Mouse (Mus musculus): ENCODE measurements at regions not wholly inside any gene's neighbourhood (a gene's known extent, or its start where the extent isn't known, plus 50 kb on each side); places are given as distances from the start of the nearest gene placed in this dataset.

GRCm38 (mm10) chr4:87652314-87652934, 380.7 kb downstream of the Mllt3 start:
- peaks cover 6% of the 10 kb centered on the region for H3K4me1 ChIP-seq (ENCODE audit: control insufficient read depth, insufficient read depth, low read length)
- TF ChIP-seq CTCF (IDR thresholded peaks at IDR 0.05; ENCODE audit: insufficient read depth, low read depth, low read length) (no peak), POLR2A (IDR thresholded peaks at IDR 0.05; ENCODE audit: insufficient read depth, low read depth, low read length) (no peak)
- no peak overlapping the region for H3K4me3 ChIP-seq (ENCODE audit: insufficient read depth, low read depth, low read length)
- no peak overlapping the region for H3K27ac ChIP-seq (ENCODE audit: insufficient read depth, low read depth, low read length)
- 66% methylated on average over 8 of the region's 8 CpGs for WGBS

DNA sequence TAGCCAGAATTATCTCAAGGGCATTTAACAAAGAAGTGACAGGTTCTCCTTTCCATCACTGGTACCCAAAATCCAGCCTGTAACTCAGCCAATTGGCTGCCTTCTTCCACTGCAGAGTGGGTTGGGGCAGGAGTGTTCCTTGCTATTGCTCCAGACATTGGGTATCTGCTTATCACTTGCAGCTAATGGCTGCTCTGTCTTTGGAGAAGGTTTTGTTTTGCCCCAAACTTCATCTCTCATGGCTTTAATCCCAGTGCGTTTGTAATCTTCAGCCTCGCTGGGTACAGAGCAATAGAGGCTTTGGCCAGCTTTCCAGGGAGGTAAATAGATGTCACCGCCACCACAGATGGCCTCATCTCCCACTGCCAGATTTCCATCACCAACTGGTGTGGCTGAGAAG, 381.9 kb downstream of the Mllt3 start:
- Histone ChIP-seq H3K4me3 (ENCODE audit: insufficient read depth, low read depth, low read length) (no peak overlapping the region), H3K27ac (ENCODE audit: insufficient read depth, low read depth, low read length) (no peak overlapping the region), H3K4me1 (ENCODE audit: control insufficient read depth, insufficient read depth, low read length) (peaks cover 6% of the 10 kb centered on the region)
- WGBS: 76% methylated on average over 3 of the region's 3 CpGs
- TF ChIP-seq POLR2A (IDR thresholded peaks at IDR 0.05; ENCODE audit: insufficient read depth, low read depth, low read length) (no peak), CTCF (IDR thresholded peaks at IDR 0.05; ENCODE audit: insufficient read depth, low read depth, low read length) (no peak)

DNA sequence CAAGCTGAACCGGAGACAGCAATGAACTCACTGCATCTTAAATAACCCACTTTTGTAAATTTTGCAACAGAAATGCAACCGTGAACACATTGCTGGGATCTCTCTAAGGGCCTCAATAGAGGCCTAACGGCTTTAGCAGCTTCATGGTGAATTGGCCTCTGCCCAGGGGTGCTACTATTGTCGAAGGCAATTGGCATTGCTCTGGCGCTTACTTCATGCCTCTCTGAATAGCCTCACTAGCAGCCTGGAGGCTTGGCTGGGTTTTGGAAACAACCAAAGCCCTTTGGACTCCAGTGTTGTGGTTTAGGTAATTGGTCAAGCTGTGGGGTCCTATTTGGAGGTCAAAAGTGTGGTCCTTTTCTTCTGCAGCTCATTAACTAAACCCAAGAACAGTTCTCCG, 382.3 kb downstream of the Mllt3 start:
- TF ChIP-seq POLR2A (IDR thresholded peaks at IDR 0.05; ENCODE audit: insufficient read depth, low read depth, low read length) (no peak), CTCF (IDR thresholded peaks at IDR 0.05; ENCODE audit: insufficient read depth, low read depth, low read length) (no peak)
- 54% methylated on average over 6 of the region's 6 CpGs for WGBS
- Histone ChIP-seq H3K4me3 (ENCODE audit: insufficient read depth, low read depth, low read length) (no peak overlapping the region), H3K4me1 (ENCODE audit: control insufficient read depth, insufficient read depth, low read length) (peaks cover 6% of the 10 kb centered on the region), H3K27ac (ENCODE audit: insufficient read depth, low read depth, low read length) (no peak overlapping the region)

- TF ChIP-seq POLR2A (IDR thresholded peaks at IDR 0.05; ENCODE audit: insufficient read depth, low read depth, low read length) (no peak), CTCF (IDR thresholded peaks at IDR 0.05; ENCODE audit: insufficient read depth, low read depth, low read length) (no peak)
- 69% methylated on average over 3 of the region's 3 CpGs for WGBS
- peaks cover 6% of the 10 kb centered on the region for H3K4me1 ChIP-seq (ENCODE audit: control insufficient read depth, insufficient read depth, low read length)
- no peak overlapping the region for H3K4me3 ChIP-seq (ENCODE audit: insufficient read depth, low read depth, low read length)
- no peak overlapping the region for H3K27ac ChIP-seq (ENCODE audit: insufficient read depth, low read depth, low read length)
Observed at GRCm38 (mm10) chr4:87650393-87650792, 382.8 kb downstream of the Mllt3 start.

GRCm38 (mm10) chr4:87648919-87649318, 384.2 kb downstream of the Mllt3 start:
- Histone ChIP-seq H3K27ac (ENCODE audit: insufficient read depth, low read depth, low read length) (no peak overlapping the region), H3K4me1 (ENCODE audit: control insufficient read depth, insufficient read depth, low read length) (peaks cover 6% of the 10 kb centered on the region), H3K4me3 (ENCODE audit: insufficient read depth, low read depth, low read length) (no peak overlapping the region)
- TF ChIP-seq CTCF (IDR thresholded peaks at IDR 0.05; ENCODE audit: insufficient read depth, low read depth, low read length) (no peak), POLR2A (IDR thresholded peaks at IDR 0.05; ENCODE audit: insufficient read depth, low read depth, low read length) (no peak)

- WGBS: 13% methylated on average over 26 of the region's 26 CpGs
- TF ChIP-seq POLR2A (IDR thresholded peaks at IDR 0.05; ENCODE audit: insufficient read depth, low read depth, low read length) (no peak), CTCF (IDR thresholded peaks at IDR 0.05; ENCODE audit: insufficient read depth, low read depth, low read length) (no peak)
- H3K4me1 ChIP-seq (ENCODE audit: control insufficient read depth, insufficient read depth, low read length): peaks cover 6% of the 10 kb centered on the region
- H3K27ac ChIP-seq (ENCODE audit: insufficient read depth, low read depth, low read length): no peak overlapping the region
- peak overlapping the region; percentile 34 for H3K4me3 ChIP-seq (ENCODE audit: insufficient read depth, low read depth, low read length)
Observed at GRCm38 (mm10) chr4:87647932-87648911, 384.9 kb downstream of the Mllt3 start.

DNA sequence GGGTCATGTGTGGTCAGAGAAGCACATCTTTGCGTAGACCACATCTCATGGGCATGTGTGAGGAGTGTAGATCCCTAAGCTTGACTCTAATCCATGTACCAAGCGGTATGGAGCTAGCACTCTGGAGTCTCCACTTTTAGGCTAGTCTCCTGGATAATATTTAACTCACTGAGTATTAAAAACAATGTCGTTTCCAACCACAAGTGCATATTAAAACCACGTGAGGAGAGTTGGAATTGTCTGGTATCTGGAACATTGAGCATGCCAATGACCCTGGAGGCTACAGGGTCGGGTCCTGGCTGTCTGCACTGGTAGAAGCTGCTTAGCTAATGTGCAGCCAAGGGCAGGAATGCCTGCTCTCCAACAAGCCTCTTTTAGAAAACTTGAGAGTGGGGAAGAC, 391.2 kb downstream of the Mllt3 start:
- TF ChIP-seq CTCF (IDR thresholded peaks at IDR 0.05; ENCODE audit: insufficient read depth, low read depth, low read length): no peak
- no peak for TF ChIP-seq POLR2A (IDR thresholded peaks at IDR 0.05; ENCODE audit: insufficient read depth, low read depth, low read length)
- 0 out of 2 replicates have a peak, but pooled peaks cover 7% of the 10 kb centered on the region for H3K4me1 ChIP-seq (ENCODE audit: control insufficient read depth, insufficient read depth, low read length)
- H3K4me3 ChIP-seq (ENCODE audit: insufficient read depth, low read depth, low read length): no peak overlapping the region
- H3K27ac ChIP-seq (ENCODE audit: insufficient read depth, low read depth, low read length): no peak overlapping the region
- 88% methylated on average over 5 of the region's 5 CpGs for WGBS

DNA sequence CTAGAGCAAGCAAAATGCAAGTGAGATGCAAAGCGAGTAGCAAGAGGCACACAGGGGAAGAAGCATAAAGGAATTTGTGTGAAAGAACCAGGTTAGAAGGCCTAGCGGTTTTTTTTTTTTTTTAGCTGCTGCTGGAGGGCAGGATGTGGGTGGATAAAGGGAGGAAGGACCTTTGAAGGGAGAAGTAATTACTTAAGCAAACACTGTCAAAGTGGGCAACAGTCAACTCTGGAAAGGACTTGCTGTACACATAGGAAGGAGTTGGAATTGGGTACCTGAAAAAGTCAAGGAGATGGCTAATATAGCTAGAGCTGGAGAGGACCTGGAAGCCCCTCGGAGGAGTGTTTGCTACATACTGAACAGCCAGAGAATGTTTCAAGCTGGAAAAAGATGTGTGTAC, 391.6 kb downstream of the Mllt3 start:
- Histone ChIP-seq H3K4me1 (ENCODE audit: control insufficient read depth, insufficient read depth, low read length) (0 out of 2 replicates have a peak, but pooled peaks cover 7% of the 10 kb centered on the region), H3K4me3 (ENCODE audit: insufficient read depth, low read depth, low read length) (no peak overlapping the region), H3K27ac (ENCODE audit: insufficient read depth, low read depth, low read length) (no peak overlapping the region)
- WGBS: 92% methylated on average over 3 of the region's 3 CpGs
- TF ChIP-seq CTCF (IDR thresholded peaks at IDR 0.05; ENCODE audit: insufficient read depth, low read depth, low read length) (no peak), POLR2A (IDR thresholded peaks at IDR 0.05; ENCODE audit: insufficient read depth, low read depth, low read length) (no peak)

DNA sequence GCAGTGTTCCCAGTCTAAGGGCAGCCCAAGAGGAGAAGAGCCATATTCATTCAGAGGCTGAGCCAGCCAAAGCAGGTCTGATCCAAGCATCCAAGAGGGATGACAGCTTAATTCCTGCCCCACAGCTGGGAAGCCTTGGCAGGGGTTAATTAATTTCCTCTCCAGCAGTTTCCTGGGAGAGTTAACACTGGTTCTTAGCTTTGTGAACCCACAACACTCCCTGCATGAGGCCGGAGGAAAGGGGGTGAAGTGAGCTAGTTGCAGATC, 394.9 kb downstream of the Mllt3 start:
- 0 out of 2 replicates have a peak, but pooled peaks cover 7% of the 10 kb centered on the region for H3K4me1 ChIP-seq (ENCODE audit: control insufficient read depth, insufficient read depth, low read length)
- H3K4me3 ChIP-seq (ENCODE audit: insufficient read depth, low read depth, low read length): no peak overlapping the region
- 13% methylated on average over 1 of the region's 1 CpGs for WGBS
- H3K27ac ChIP-seq (ENCODE audit: insufficient read depth, low read depth, low read length): peak overlapping the region; percentile 20; the same call in 1 of the 2 replicates
- TF ChIP-seq POLR2A (IDR thresholded peaks at IDR 0.05; ENCODE audit: insufficient read depth, low read depth, low read length) (no peak), CTCF (IDR thresholded peaks at IDR 0.05; ENCODE audit: insufficient read depth, low read depth, low read length) (no peak)
